Mouse (Mus musculus) midbrain, embryonic 10.5 days (tissue): ENCODE data around the gene Cacng4. TPM values are rescaled to one million over a fixed set of nuclear protein-coding genes. Genes with fewer than 3 reads are reported as not detected.

Source experiments
- DNase-seq: peaks from one replicate; pipeline ENCODE4 v3.0.0-alpha.2; 2017; ENCODE audit warnings: low spot score
- H3K27ac ChIP-seq: fragments of 300-500 bp; sonication (generic); replicated peaks from 2 replicates; pipeline ENCODE4 v1.5.1; 2016; ENCODE audit warnings: mild to moderate bottlenecking
- H3K27me3 ChIP-seq: fragments of 300-500 bp; sonication (generic); 2 replicates; pipeline ENCODE4 v1.6.1; 2016; ENCODE audit warnings: low read depth, mild to moderate bottlenecking; ENCODE audit not compliant: poor library complexity, severe bottlenecking
- H3K36me3 ChIP-seq: fragments of 300-500 bp; sonication (generic); 2 replicates; pipeline ENCODE4 v1.6.1; 2016; ENCODE audit warnings: mild to moderate bottlenecking, moderate library complexity
- H3K4me1 ChIP-seq: fragments of 300-500 bp; sonication (generic); 2 replicates; pipeline ENCODE4 v1.6.1; 2016
- H3K4me3 ChIP-seq: fragments of 300-500 bp; sonication (generic); 2 replicates; pipeline ENCODE4 v1.5.1; 2016; ENCODE audit warnings: mild to moderate bottlenecking, moderate library complexity
- H3K9me3 ChIP-seq: fragments of 300-500 bp; sonication (generic); replicated peaks from 2 replicates; pipeline ENCODE4 v1.6.1; 2016; ENCODE audit warnings: mild to moderate bottlenecking
- WGBS: fragments of 180-500 bp; shearing (Covaris S2); methylation state at CpG from one replicate; pipeline ENCODE4 v1.1.7; 2016; 5-methylcytosine and 5-hydroxymethylcytosine counted together
- polyA plus RNA-seq: library from polyadenylated mRNA; unstranded; fragments of >200 nt; fragmentation: Nextera tagmentation; extraction: Ambion mirVana; gene quantifications from 2 replicates; pipeline ENCODE4 v1.2.1, GENCODE M21; 2016

Cacng4 gene
- 8.9 and 14.3 TPM in 2 replicates for polyA plus RNA-seq

DNA sequence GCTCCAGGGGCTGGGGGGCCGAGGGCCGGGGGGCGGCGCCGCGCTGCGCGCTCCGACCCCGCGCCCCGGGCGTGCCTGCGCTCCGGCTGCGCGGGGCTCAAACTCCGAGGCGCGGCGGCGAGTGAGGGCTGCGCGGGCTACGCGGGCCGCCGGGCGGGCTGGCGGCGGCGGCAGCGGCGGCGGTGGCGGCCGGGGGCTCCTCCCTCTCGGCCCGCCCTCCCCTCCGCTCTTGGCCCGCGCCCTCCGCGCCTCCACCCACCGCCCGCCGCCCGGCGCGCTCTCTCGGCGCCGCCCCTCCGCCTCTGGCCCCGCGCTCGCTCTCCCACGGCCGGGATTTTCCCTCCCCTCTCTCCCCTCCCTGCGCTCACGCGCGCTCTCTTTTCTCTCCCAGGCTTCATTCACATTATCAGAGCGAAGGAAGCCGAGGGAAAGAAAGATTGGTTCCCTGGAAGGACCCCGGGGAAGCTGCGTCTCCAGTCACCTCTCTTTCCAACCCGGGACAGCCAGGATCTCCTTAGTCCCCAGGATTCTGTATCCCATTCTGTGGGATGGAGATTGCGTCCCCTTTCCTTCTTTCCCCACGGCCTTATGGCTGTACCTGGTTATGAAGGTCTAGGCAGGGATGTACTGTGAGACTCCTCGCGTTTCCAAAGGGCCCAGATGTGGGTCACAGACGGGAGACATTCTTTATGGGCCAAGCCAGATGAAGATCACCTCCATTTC, at the start of gene Cacng4:
Gene Cacng4 (minus strand): TSS at position 11 of the 723 bp plus-strand sequence.
- H3K9me3 ChIP-seq = no peaks in the 10 kb centered on the region
- 12% methylated on average over 51 of the region's 73 CpGs for WGBS
- peak; percentile 66 for DNase-seq
- H3K4me1 ChIP-seq = peaks cover 71% of the 10 kb centered on the region
- peaks cover 80% of the 10 kb centered on the region for H3K27me3 ChIP-seq
- H3K4me3 ChIP-seq = peak within 1 kb of the TSS; percentile 76
- peak within 1 kb of the TSS; percentile 96 for H3K27ac ChIP-seq
- H3K36me3 ChIP-seq = peaks cover 9% of the 10 kb centered on the region

DNA sequence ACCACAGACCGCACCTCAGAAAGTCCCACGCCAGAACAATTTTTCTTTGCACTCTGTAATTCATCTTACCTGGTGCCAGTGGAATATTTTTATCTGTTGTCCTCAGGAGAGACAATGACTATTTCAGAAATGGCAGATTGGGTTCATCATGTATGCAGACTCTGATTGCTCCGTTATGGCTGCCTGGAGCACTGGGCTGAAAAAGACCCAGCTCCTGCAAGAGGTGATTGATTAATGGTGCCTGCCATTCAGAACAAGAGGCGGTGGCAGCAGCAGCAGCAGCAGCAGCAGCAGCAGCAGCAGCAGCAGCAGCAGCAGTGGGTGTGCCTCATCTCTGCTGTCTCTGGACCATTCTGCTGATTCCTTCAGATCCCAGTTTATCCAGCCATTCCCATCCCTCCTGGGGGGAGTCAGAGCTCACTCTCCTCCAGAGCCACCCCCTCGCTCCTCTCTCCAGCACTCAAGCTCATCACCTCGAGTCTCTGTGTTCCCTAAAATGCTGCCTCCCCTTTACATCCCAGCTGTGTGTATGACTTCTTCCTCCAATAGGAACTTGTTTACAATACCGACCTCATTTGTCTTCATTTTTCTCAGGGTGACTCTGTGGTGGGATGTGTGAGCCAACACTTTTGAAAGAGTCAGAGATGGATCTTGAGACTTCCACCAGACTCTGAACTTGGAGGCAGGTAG, 39.1 kb upstream of the Cacng4 start:
- H3K27ac ChIP-seq = no peak overlapping the region
- no peaks in the 10 kb centered on the region for H3K27me3 ChIP-seq
- no peak overlapping the region for H3K4me3 ChIP-seq
- no peaks in the 10 kb centered on the region for H3K4me1 ChIP-seq
- 75% methylated on average over 7 of the region's 7 CpGs for WGBS
- no peak for DNase-seq
- no peaks in the 10 kb centered on the region for H3K36me3 ChIP-seq
- H3K9me3 ChIP-seq = no peaks in the 10 kb centered on the region

- H3K9me3 ChIP-seq = no peaks in the 10 kb centered on the region
- no peak overlapping the region for H3K27ac ChIP-seq
- peaks cover 16% of the 10 kb centered on the region for H3K27me3 ChIP-seq
- 54% methylated on average over 5 of the region's 5 CpGs for WGBS
- H3K36me3 ChIP-seq = no peaks in the 10 kb centered on the region
- H3K4me1 ChIP-seq = peaks cover 13% of the 10 kb centered on the region
- no peak for DNase-seq
- no peak overlapping the region for H3K4me3 ChIP-seq
Observed at GRCm38 (mm10) chr11:107817196-107817595, 22.8 kb upstream of the Cacng4 start.

DNA sequence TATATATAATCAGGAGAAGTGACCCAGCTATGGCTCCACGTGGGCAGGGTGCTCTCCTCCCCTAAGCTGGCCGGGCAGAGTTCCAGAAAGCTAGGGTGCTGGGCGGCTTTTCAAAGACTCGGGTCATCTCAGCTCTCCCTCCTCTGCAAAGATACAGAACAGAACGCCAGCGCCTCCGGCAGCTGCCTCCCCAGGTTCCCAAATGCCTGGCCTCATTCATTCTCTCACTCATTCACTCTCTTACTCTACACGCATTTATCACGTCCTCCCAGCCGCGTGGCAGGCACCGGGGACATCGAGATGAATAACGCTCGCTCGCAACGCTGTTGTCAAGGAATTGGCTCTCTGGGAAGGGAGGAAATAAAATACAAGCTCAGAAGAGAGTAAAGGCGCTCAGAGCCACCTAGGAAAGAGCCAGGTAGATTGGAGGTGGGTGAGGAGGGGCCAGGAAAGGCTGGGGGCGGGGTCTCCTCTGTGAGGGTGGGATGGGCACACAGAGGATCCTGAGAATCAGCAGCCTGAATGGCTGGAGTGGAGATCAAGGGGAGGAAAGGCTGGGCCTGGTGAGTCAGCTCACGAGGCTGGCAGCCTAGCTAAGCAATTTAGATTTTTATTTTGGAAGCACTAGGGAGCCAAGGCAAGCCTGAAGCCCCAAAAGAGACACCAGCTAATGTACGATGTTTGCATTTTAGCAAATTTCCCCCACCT, 18.7 kb upstream of the Cacng4 start:
- 43% methylated on average over 21 of the region's 21 CpGs for WGBS
- H3K4me3 ChIP-seq = no peak overlapping the region

GRCm38 (mm10) chr11:107812429-107812828, 18.1 kb upstream of the Cacng4 start:
- Histone ChIP-seq H3K27me3 (peaks cover 30% of the 10 kb centered on the region), H3K9me3 (no peaks in the 10 kb centered on the region), H3K36me3 (no peaks in the 10 kb centered on the region), H3K4me3 (no peak overlapping the region), H3K4me1 (peaks cover 22% of the 10 kb centered on the region), H3K27ac (no peak overlapping the region)
- no peak for DNase-seq
- 56% methylated on average over 4 of the region's 4 CpGs for WGBS

More for the DNA sequence above, 18.7 kb upstream of the Cacng4 start:
- Histone ChIP-seq H3K4me1 (peaks cover 22% of the 10 kb centered on the region), H3K27me3 (peaks cover 30% of the 10 kb centered on the region), H3K36me3 (no peaks in the 10 kb centered on the region), H3K9me3 (no peaks in the 10 kb centered on the region), H3K27ac (no peak overlapping the region)
- DNase-seq = no peak

- Histone ChIP-seq H3K36me3 (no peaks in the 10 kb centered on the region), H3K27me3 (peaks cover 27% of the 10 kb centered on the region), H3K27ac (no peak overlapping the region), H3K4me3 (no peak overlapping the region), H3K9me3 (no peaks in the 10 kb centered on the region), H3K4me1 (peaks cover 22% of the 10 kb centered on the region)
- DNase-seq = no peak
- WGBS = 71% methylated on average over 8 of the region's 8 CpGs
Observed at GRCm38 (mm10) chr11:107808508-107808907, 14.2 kb upstream of the Cacng4 start.

GRCm38 (mm10) chr11:107806058-107806457, 11.7 kb upstream of the Cacng4 start:
- Histone ChIP-seq H3K4me1 (no peaks in the 10 kb centered on the region), H3K36me3 (no peaks in the 10 kb centered on the region), H3K27me3 (peaks cover 5% of the 10 kb centered on the region; the same call in 1 of the 2 replicates), H3K4me3 (no peak overlapping the region), H3K9me3 (no peaks in the 10 kb centered on the region), H3K27ac (no peak overlapping the region)
- 82% methylated on average over 1 of the region's 1 CpGs for WGBS
- no peak for DNase-seq

- Histone ChIP-seq H3K36me3 (no peaks in the 10 kb centered on the region), H3K27ac (no peak overlapping the region), H3K9me3 (no peaks in the 10 kb centered on the region), H3K4me1 (peaks cover 30% of the 10 kb centered on the region), H3K4me3 (no peak overlapping the region), H3K27me3 (peaks cover 29% of the 10 kb centered on the region)
- 89% methylated on average over 3 of the region's 3 CpGs for WGBS
- DNase-seq = no peak
Observed at GRCm38 (mm10) chr11:107801946-107802345, 7.6 kb upstream of the Cacng4 start.

- Histone ChIP-seq H3K27ac (peak overlapping the region; percentile 24), H3K36me3 (no peaks in the 10 kb centered on the region), H3K4me3 (no peak overlapping the region), H3K27me3 (peaks cover 52% of the 10 kb centered on the region), H3K4me1 (peaks cover 53% of the 10 kb centered on the region), H3K9me3 (no peaks in the 10 kb centered on the region)
- no peak for DNase-seq
- 34% methylated on average over 9 of the region's 9 CpGs for WGBS
Observed at GRCm38 (mm10) chr11:107799331-107799730, 5.0 kb upstream of the Cacng4 start.

- 31% methylated on average over 7 of the region's 7 CpGs for WGBS
- peaks cover 79% of the 10 kb centered on the region for H3K27me3 ChIP-seq
- no peak overlapping the region for H3K4me3 ChIP-seq
- no peaks in the 10 kb centered on the region for H3K9me3 ChIP-seq
- DNase-seq = no peak
- H3K36me3 ChIP-seq = peaks cover 1% of the 10 kb centered on the region; the same call in 1 of the 2 replicates
- no peak overlapping the region for H3K27ac ChIP-seq
- peaks cover 74% of the 10 kb centered on the region for H3K4me1 ChIP-seq
Observed at GRCm38 (mm10) chr11:107796346-107796745, 2.0 kb upstream of the Cacng4 start.

DNA sequence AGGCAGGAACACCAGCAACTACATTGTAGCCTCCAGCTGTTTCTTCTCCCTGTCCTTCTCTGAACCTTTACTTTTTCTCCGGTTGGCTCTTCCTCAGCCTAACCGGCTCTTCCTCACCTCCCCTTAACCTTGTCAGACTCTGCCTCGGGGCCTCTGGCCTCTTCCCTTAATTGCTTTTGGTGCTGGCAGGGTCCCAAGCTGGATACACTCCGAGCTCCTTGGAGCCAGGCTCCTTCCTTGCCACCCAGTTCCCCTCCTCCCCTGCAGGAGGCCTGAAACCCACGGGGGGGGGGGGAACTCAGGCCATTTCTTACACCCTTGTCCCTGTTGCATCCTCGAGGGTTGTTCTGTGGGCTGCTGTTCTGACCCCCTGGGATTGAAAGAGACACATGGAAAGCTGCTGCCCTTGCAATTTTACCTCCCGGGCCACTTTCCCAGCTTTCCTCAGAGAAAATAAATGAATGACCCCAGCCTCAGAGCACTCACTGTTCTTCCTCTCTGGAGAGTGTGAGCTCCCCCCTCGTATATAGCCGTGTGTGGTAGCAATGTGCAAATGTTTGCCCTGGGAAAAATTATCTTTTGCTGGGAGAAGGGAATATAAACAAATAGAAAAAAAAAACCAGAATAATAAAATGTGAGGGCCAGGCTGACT, 1.2 kb upstream of the Cacng4 start:
- no peak for DNase-seq
- H3K9me3 ChIP-seq = no peaks in the 10 kb centered on the region
- peaks cover 74% of the 10 kb centered on the region for H3K4me1 ChIP-seq
- peaks cover 83% of the 10 kb centered on the region for H3K27me3 ChIP-seq
- 7% methylated on average over 9 of the region's 9 CpGs for WGBS
- H3K4me3 ChIP-seq = peak overlapping the region; percentile 76
- peak overlapping the region; percentile 96 for H3K27ac ChIP-seq
- peaks cover 6% of the 10 kb centered on the region; the same call in 1 of the 2 replicates for H3K36me3 ChIP-seq

- 1% methylated on average over 38 of the region's 41 CpGs for WGBS
- peak; percentile 72 for DNase-seq
- Histone ChIP-seq H3K27ac (peak overlapping the region; percentile 96), H3K4me3 (peak overlapping the region; percentile 76), H3K27me3 (peaks cover 75% of the 10 kb centered on the region), H3K4me1 (peaks cover 65% of the 10 kb centered on the region), H3K9me3 (no peaks in the 10 kb centered on the region), H3K36me3 (peaks cover 15% of the 10 kb centered on the region)
Observed at GRCm38 (mm10) chr11:107794103-107794493, 259 bp downstream of the Cacng4 start.
